Mouse (Mus musculus): Measurements from ENCODE around the gene Adprm.

DNA sequence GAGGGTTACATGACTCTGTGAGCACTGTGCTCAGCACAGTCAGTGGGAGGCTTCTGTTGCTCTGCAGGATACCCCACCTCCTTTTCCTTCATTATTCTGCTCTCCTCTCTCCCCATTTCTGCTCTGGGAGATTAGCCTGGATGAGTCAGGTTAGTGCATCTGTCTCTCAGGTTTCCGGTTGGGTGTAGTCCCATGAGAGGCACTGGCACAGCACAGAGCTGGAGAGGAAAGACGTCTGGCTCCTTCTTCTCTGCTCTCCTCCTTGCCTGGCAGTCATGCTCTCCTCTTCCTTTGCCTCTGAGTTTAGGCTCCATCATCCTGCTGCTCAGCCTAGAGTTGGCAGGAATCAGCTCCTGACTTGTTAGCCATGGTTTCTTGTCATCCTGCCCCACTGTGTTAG lies 60.2 kb downstream of the Adprm start:
- TF ChIP-seq CTCF (IDR thresholded peaks at IDR 0.05; ENCODE audit: low read depth) (no peak), EP300 (optimal IDR thresholded peaks at IDR 0.05) (no peak)

All from stomach, postnatal 0 days (tissue).